Mouse (Mus musculus): ENCODE data around the gene Cfhr2. TPM values are rescaled to one million over a fixed set of nuclear protein-coding genes. Genes with fewer than 3 reads are reported as not detected.
"Not testable (repeated sequence)": the region's sequence is repeated elsewhere in the genome, so short reads cannot be mapped to it uniquely, and the experiment has no call there.

Gene Cfhr2
- polyA plus RNA-seq (2015; fragmentation: Nextera tagmentation; extraction: Ambion mirVana) = 0.76 and 0.80 TPM in 2 replicates

DNA sequence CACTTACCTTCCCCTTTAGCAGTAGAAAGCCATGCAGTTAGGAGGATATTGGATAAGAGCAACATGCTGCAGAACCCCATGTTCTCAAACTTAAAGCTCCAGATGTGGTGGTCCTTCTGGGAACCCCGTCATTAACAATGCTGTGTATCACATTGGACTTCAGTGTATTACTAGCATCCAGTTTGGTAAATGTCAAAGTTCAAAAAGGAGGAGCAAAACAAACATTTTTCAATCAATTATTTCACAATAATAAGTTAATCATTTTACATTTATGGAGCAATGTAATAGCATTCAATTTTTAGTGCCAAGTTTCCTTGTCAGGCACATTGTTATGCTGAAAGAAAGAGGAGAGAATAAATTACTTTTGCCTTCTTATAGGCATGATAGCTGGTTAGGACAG, at the start of gene Cfhr2:
TSS of gene Cfhr2 (minus strand) at position 155 of the 400 bp plus-strand sequence.
- Histone ChIP-seq H3K9ac (ENCODE audit: low read length) (no peak within 1 kb of the TSS), H3K27me3 (ENCODE audit: control insufficient read depth, insufficient read depth, low read length) (no peaks in the 10 kb centered on the region), H3K9me3 (replicated peaks; ENCODE audit: control insufficient read depth, low read length) (no peaks in the 10 kb centered on the region), H3K4me1 (ENCODE audit: control insufficient read depth, insufficient read depth, low read length) (no peaks in the 10 kb centered on the region), H3K4me2 (ENCODE audit: low read depth, low read length) (no peak within 1 kb of the TSS), H3K36me3 (ENCODE audit: control insufficient read depth, insufficient read depth, low read length) (no peaks in the 10 kb centered on the region), H3K4me3 (replicated peaks; ENCODE audit: low read length) (no peak within 1 kb of the TSS), H3K27ac (ENCODE audit: low read length) (no peak within 1 kb of the TSS)
- no peak for ATAC-seq (ENCODE audit: insufficient read depth, low FRiP score)
- 81% methylated on average over 1 of the region's 1 CpGs for WGBS

GRCm38 (mm10) chr1:139863751-139864150, 5.2 kb upstream of the Cfhr2 start:
- Histone ChIP-seq H3K27me3 (ENCODE audit: control insufficient read depth, insufficient read depth, low read length) (no peaks in the 10 kb centered on the region), H3K9ac (ENCODE audit: low read length) (no peak overlapping the region), H3K4me1 (ENCODE audit: control insufficient read depth, insufficient read depth, low read length) (no peaks in the 10 kb centered on the region), H3K36me3 (ENCODE audit: control insufficient read depth, insufficient read depth, low read length) (no peaks in the 10 kb centered on the region), H3K4me3 (replicated peaks; ENCODE audit: low read length) (no peak overlapping the region), H3K4me2 (ENCODE audit: low read depth, low read length) (no peak overlapping the region), H3K9me3 (replicated peaks; ENCODE audit: control insufficient read depth, low read length) (no peaks in the 10 kb centered on the region), H3K27ac (ENCODE audit: low read length) (no peak overlapping the region)
- no peak for ATAC-seq (ENCODE audit: insufficient read depth, low FRiP score)

- Histone ChIP-seq H3K27ac (ENCODE audit: low read length) (no peak overlapping the region), H3K4me2 (ENCODE audit: low read depth, low read length) (no peak overlapping the region), H3K36me3 (ENCODE audit: control insufficient read depth, insufficient read depth, low read length) (no peaks in the 10 kb centered on the region), H3K9me3 (replicated peaks; ENCODE audit: control insufficient read depth, low read length) (no peaks in the 10 kb centered on the region), H3K27me3 (ENCODE audit: control insufficient read depth, insufficient read depth, low read length) (no peaks in the 10 kb centered on the region), H3K9ac (ENCODE audit: low read length) (no peak overlapping the region), H3K4me1 (ENCODE audit: control insufficient read depth, insufficient read depth, low read length) (no peaks in the 10 kb centered on the region), H3K4me3 (replicated peaks; ENCODE audit: low read length) (no peak overlapping the region)
- no peak for ATAC-seq (ENCODE audit: insufficient read depth, low FRiP score)
These were observed 1.7 kb upstream of the Cfhr2 start for GRCm38 (mm10) chr1:139860176-139860575.

- Histone ChIP-seq H3K36me3 (ENCODE audit: control insufficient read depth, insufficient read depth, low read length) (no peaks in the 10 kb centered on the region), H3K27ac (ENCODE audit: low read length) (no peak overlapping the region), H3K4me3 (replicated peaks; ENCODE audit: low read length) (no peak overlapping the region), H3K9ac (ENCODE audit: low read length) (no peak overlapping the region), H3K4me1 (ENCODE audit: control insufficient read depth, insufficient read depth, low read length) (no peaks in the 10 kb centered on the region), H3K4me2 (ENCODE audit: low read depth, low read length) (no peak overlapping the region), H3K9me3 (replicated peaks; ENCODE audit: control insufficient read depth, low read length) (no peaks in the 10 kb centered on the region), H3K27me3 (ENCODE audit: control insufficient read depth, insufficient read depth, low read length) (no peaks in the 10 kb centered on the region)
- no peak for ATAC-seq (ENCODE audit: insufficient read depth, low FRiP score)
- 72% methylated on average over 7 of the region's 7 CpGs for WGBS
These were observed 18.8 kb downstream of the Cfhr2 start for GRCm38 (mm10) chr1:139839699-139840098.

DNA sequence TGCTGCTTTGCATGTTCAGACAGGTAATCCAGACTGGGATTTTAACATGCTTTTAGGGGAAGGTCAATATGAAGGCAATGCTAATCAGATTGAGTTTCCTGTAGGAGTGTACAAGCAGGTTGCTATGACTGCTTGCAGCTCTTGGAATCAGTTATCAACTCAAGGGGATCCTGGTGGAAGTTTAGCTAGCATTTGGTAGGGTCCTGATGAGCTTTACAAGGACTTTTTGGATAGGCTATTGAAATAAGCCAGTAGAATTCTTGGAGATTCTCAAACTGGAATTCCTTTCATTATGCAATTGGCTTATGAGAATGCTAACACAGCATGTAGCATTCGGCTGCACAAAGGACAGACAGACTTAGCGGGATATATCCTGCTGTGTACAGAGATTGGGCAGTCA, 19.2 kb downstream of the Cfhr2 start:
- Histone ChIP-seq H3K9ac (ENCODE audit: low read length) (no peak overlapping the region), H3K9me3 (replicated peaks; ENCODE audit: control insufficient read depth, low read length) (no peaks in the 10 kb centered on the region), H3K4me1 (ENCODE audit: control insufficient read depth, insufficient read depth, low read length) (no peaks in the 10 kb centered on the region), H3K36me3 (ENCODE audit: control insufficient read depth, insufficient read depth, low read length) (no peaks in the 10 kb centered on the region), H3K27ac (ENCODE audit: low read length) (no peak overlapping the region), H3K27me3 (ENCODE audit: control insufficient read depth, insufficient read depth, low read length) (no peaks in the 10 kb centered on the region), H3K4me2 (ENCODE audit: low read depth, low read length) (no peak overlapping the region), H3K4me3 (replicated peaks; ENCODE audit: low read length) (no peak overlapping the region)
- 89% methylated on average over 2 of the region's 2 CpGs for WGBS
- ATAC-seq (ENCODE audit: insufficient read depth, low FRiP score) = no peak

DNA sequence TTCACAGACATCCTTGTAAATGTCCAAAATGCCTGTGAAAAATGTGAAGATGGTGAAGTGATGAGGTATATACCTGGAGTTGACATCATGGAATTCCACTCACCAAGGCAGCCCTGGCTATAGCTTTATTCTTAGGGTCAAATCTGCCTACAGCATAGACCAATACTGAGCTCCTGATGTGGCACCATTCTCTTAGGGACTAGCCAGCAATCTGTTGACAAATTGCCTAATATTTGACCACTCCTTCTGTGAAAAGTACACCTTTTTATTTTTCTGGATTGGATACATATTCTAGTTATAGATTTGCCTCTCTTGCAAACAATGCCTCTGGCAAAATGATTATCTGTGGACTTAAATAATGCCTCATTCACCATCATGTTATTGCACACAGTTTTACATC, 49.9 kb downstream of the Cfhr2 start:
- Histone ChIP-seq H3K4me3 (replicated peaks; ENCODE audit: low read length) (no peak overlapping the region), H3K4me1 (ENCODE audit: control insufficient read depth, insufficient read depth, low read length) (no peaks in the 10 kb centered on the region), H3K4me2 (ENCODE audit: low read depth, low read length) (no peak overlapping the region), H3K27me3 (ENCODE audit: control insufficient read depth, insufficient read depth, low read length) (no peaks in the 10 kb centered on the region), H3K36me3 (ENCODE audit: control insufficient read depth, insufficient read depth, low read length) (no peaks in the 10 kb centered on the region), H3K9me3 (replicated peaks; ENCODE audit: control insufficient read depth, low read length) (no peaks in the 10 kb centered on the region), H3K27ac (ENCODE audit: low read length) (no peak overlapping the region), H3K9ac (ENCODE audit: low read length) (no peak overlapping the region)
- ATAC-seq (ENCODE audit: insufficient read depth, low FRiP score) = no peak

DNA sequence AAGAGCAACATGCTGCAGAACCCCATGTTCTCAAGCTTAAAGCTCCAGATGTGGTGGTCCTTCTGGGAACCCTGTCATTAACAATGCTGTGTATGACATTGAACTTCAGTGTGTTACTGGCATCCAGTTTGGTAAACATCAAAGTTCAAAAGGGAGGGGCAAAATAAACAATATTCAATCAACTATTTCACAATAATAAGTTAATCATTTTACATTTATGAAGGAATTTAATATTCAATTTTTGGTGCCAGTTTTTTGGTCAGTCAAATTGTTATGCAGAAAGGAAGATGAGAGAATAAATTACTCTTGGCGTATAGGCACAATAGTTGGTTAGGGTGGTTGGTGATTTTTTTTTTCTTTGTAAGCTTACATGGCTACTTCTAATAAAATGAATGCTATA, 77.4 kb downstream of the Cfhr2 start, which contains the start of gene Gm4788:
TSS of gene Gm4788 (minus strand) at position 101 of the 400 bp plus-strand sequence.
- Histone ChIP-seq H3K4me1 (ENCODE audit: control insufficient read depth, insufficient read depth, low read length) (no peaks in the 10 kb centered on the region), H3K36me3 (ENCODE audit: control insufficient read depth, insufficient read depth, low read length) (no peaks in the 10 kb centered on the region), H3K9me3 (replicated peaks; ENCODE audit: control insufficient read depth, low read length) (no peaks in the 10 kb centered on the region), H3K4me2 (ENCODE audit: low read depth, low read length) (no peak within 1 kb of the TSS), H3K27me3 (ENCODE audit: control insufficient read depth, insufficient read depth, low read length) (no peaks in the 10 kb centered on the region), H3K9ac (ENCODE audit: low read length) (no peak within 1 kb of the TSS), H3K4me3 (replicated peaks; ENCODE audit: low read length) (no peak within 1 kb of the TSS), H3K27ac (ENCODE audit: low read length) (no peak within 1 kb of the TSS)
- WGBS = 92% methylated on average over 1 of the region's 1 CpGs
- no peak for ATAC-seq (ENCODE audit: insufficient read depth, low FRiP score)

DNA sequence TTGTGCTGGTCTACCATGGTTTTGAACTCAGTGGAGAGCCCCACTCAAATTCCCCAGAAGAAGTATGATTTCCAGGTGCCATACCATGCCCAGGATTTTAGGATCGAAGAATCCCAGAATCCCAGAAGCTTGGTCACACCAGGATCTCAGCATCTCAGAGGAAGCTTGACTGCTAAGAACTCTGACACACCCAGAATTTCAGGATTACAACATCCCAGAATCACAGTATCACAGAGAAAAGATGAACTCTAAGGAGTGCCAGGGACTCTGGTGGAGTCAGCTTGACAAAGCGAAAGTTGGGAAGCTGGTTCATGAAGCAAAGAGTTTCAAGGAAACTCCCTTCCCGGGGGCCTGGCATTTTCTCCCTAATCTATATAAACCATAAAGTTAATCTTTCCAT, 88.6 kb downstream of the Cfhr2 start:
- H3K9me3 ChIP-seq (replicated peaks; ENCODE audit: control insufficient read depth, low read length); H3K4me2 ChIP-seq (ENCODE audit: low read depth, low read length); H3K4me1 ChIP-seq (ENCODE audit: control insufficient read depth, insufficient read depth, low read length); H3K9ac ChIP-seq (ENCODE audit: low read length); H3K27ac ChIP-seq (ENCODE audit: low read length); ATAC-seq (ENCODE audit: insufficient read depth, low FRiP score); H3K4me3 ChIP-seq (replicated peaks; ENCODE audit: low read length); H3K36me3 ChIP-seq (ENCODE audit: control insufficient read depth, insufficient read depth, low read length); H3K27me3 ChIP-seq (ENCODE audit: control insufficient read depth, insufficient read depth, low read length): not testable (repeated sequence)
- WGBS = 94% methylated on average over 3 of the region's 3 CpGs

All from stomach, embryonic 16.5 days (tissue).